Mouse (Mus musculus) hindbrain, embryonic 11.5 days (tissue): ENCODE data around the gene 4933424G06Rik. TPM values are rescaled to one million over a fixed set of nuclear protein-coding genes. Genes with fewer than 3 reads are reported as not detected.

ENCODE experiments used
- ATAC-seq: fragments of 200-750 bp; cut with Nextera tagmentation; 2 replicates; pipeline ENCODE4 v1.8.0; 2017; ENCODE audit warnings: mild to moderate bottlenecking, moderate TSS enrichment, moderate library complexity; ENCODE audit not compliant: low FRiP score
- DNase-seq: peaks from one replicate; pipeline ENCODE4 v3.0.0-alpha.2; 2015; ENCODE audit warnings: low spot score
- H3K27ac ChIP-seq: fragments of 300-500 bp; sonication (generic); 2 replicates; pipeline ENCODE4 v1.5.1; 2014; ENCODE audit warnings: mild to moderate bottlenecking, low read depth, low read length
- H3K27me3 ChIP-seq: fragments of 300-500 bp; sonication (generic); 2 replicates; pipeline ENCODE4 v1.6.1; 2014; ENCODE audit warnings: mild to moderate bottlenecking, low read length, moderate library complexity, mixed read lengths; ENCODE audit not compliant: control insufficient read depth, insufficient read depth
- H3K36me3 ChIP-seq: fragments of 300-500 bp; sonication (generic); 2 replicates; pipeline ENCODE4 v1.6.1; 2014; ENCODE audit warnings: mild to moderate bottlenecking, low read length, moderate library complexity, mixed read lengths; ENCODE audit not compliant: control insufficient read depth, insufficient read depth
- H3K4me1 ChIP-seq: fragments of 300-500 bp; sonication (generic); replicated peaks from 2 replicates; pipeline ENCODE4 v1.6.1; 2014; ENCODE audit warnings: low read length, mixed read lengths; ENCODE audit not compliant: control insufficient read depth, insufficient read depth
- H3K4me2 ChIP-seq: fragments of 300-500 bp; sonication (generic); replicated peaks from 2 replicates; pipeline ENCODE4 v1.6.1; 2014; ENCODE audit warnings: mild to moderate bottlenecking, low read depth, low read length
- H3K4me3 ChIP-seq: fragments of 300-500 bp; sonication (generic); 2 replicates; pipeline ENCODE4 v1.5.1; 2014; ENCODE audit warnings: low read depth, low read length
- H3K9ac ChIP-seq: fragments of 300-500 bp; sonication (generic); 2 replicates; pipeline ENCODE4 v1.6.1; 2014; ENCODE audit warnings: low read depth, low read length
- H3K9me3 ChIP-seq: fragments of 300-500 bp; sonication (generic); 2 replicates; pipeline ENCODE4 v1.6.1; 2016; ENCODE audit warnings: low read length; ENCODE audit not compliant: control insufficient read depth
- WGBS: fragments of 180-500 bp; shearing (Covaris S2); extraction: QIAGEN DNeasy Blood & Tissue Kit; methylation state at CpG from one replicate; pipeline ENCODE4 v1.1.7; 2014; 5-methylcytosine and 5-hydroxymethylcytosine counted together
- polyA plus RNA-seq: library from polyadenylated mRNA; unstranded; fragments of >200 nt; fragmentation: Nextera tagmentation; extraction: Ambion mirVana; gene quantifications from 2 replicates; pipeline ENCODE4 v1.2.1, GENCODE M21; 2014

4933424G06Rik gene
- polyA plus RNA-seq, 1 experiment from 2014 or later, result 0.19 TPM

GRCm38 (mm10) chr1:36796711-36797110 is 86.8 kb downstream of the 4933424G06Rik start:
- Histone ChIP-seq H3K4me2 (no peak overlapping the region), H3K36me3 (peaks cover 19% of the 10 kb centered on the region), H3K27ac (no peak overlapping the region), H3K9ac (no peak overlapping the region), H3K4me3 (no peak overlapping the region), H3K27me3 (no peaks in the 10 kb centered on the region), H3K9me3 (no peaks in the 10 kb centered on the region), H3K4me1 (no peaks in the 10 kb centered on the region)
- 90% methylated on average over 7 of the region's 7 CpGs for WGBS
- DNase-seq (no peak), ATAC-seq (no peak)

GRCm38 (mm10) chr1:36797481-36797880 is 87.5 kb downstream of the 4933424G06Rik start:
- Histone ChIP-seq H3K27ac (no peak overlapping the region), H3K4me3 (no peak overlapping the region), H3K9ac (no peak overlapping the region), H3K4me2 (no peak overlapping the region), H3K27me3 (no peaks in the 10 kb centered on the region), H3K36me3 (peaks cover 18% of the 10 kb centered on the region), H3K4me1 (no peaks in the 10 kb centered on the region), H3K9me3 (no peaks in the 10 kb centered on the region)
- no peak for DNase-seq
- ATAC-seq, result no peak
- WGBS, result 89% methylated on average over 10 of the region's 10 CpGs

DNA sequence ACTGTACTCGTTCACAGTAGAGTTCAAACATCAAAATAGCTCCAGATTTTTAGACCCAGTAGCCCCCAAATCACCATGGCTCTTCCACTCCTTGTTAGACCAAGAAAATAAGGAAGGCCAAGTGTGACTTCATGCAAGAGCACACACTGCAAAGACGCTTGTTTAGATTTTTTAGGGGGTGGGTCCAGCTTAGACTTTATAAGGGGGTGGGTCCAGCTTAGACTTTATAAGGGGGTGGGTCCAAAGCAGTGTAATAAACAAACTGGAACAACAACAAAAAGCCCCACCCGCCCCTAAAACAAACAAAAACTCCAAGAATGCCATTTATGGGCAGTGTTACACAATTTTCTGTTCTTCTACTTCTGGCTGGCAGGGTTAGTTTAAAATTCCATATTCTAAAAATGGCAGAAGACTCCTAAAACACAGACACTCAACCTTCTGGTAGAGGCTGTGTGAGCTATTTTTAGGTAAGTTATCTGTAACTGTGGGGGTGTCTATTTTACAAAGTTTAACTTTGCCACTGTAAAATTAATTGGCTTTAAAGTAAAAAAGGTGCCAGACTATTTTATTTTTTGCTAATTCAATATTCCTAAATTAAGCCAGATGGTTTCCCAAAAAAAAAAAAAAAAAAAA is 90.5 kb downstream of the 4933424G06Rik start:
- H3K36me3 ChIP-seq, result peaks cover 14% of the 10 kb centered on the region
- ATAC-seq, result no peak

DNA sequence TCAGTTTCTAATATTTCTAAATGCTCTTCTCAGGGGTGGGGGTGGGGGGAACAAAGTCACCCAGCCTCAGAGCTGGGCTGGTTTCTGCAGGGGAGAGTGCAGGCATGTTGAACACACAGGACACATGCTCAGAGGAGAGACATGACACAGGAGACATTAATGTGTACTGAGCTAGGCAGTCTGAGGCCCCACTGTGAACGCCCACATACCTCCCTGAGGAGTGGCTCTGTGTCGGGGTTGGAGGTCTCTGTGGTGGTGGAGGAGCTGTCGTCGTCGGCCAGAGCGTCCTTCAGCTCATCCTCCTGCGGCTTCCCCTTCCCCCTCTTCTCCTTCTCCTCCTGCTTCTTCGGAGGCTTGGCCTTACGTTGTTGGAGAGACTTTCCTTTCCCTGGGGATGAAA is 94.3 kb downstream of the 4933424G06Rik start:
- Histone ChIP-seq H3K4me2 (no peak overlapping the region), H3K36me3 (peaks cover 13% of the 10 kb centered on the region), H3K4me3 (no peak overlapping the region), H3K9ac (no peak overlapping the region), H3K27ac (no peak overlapping the region), H3K9me3 (no peaks in the 10 kb centered on the region), H3K27me3 (no peaks in the 10 kb centered on the region), H3K4me1 (no peaks in the 10 kb centered on the region)
- 86% methylated on average over 9 of the region's 9 CpGs for WGBS
- DNase-seq (no peak), ATAC-seq (no peak)

More for the DNA sequence above, 90.5 kb downstream of the 4933424G06Rik start:
- Histone ChIP-seq H3K4me3 (no peak overlapping the region), H3K9me3 (no peaks in the 10 kb centered on the region), H3K27me3 (no peaks in the 10 kb centered on the region), H3K27ac (no peak overlapping the region), H3K9ac (no peak overlapping the region), H3K4me2 (no peak overlapping the region), H3K4me1 (no peaks in the 10 kb centered on the region)
- WGBS, result 94% methylated on average over 3 of the region's 3 CpGs
- no peak for DNase-seq

- Histone ChIP-seq H3K4me3 (no peak overlapping the region), H3K36me3 (peaks cover 13% of the 10 kb centered on the region), H3K9ac (no peak overlapping the region), H3K27me3 (no peaks in the 10 kb centered on the region), H3K4me2 (no peak overlapping the region), H3K27ac (no peak overlapping the region), H3K4me1 (no peaks in the 10 kb centered on the region), H3K9me3 (no peaks in the 10 kb centered on the region)
- WGBS, result 99% methylated on average over 4 of the region's 4 CpGs
- no peak for DNase-seq
- ATAC-seq, result no peak
Observed at GRCm38 (mm10) chr1:36804833-36805232, 94.9 kb downstream of the 4933424G06Rik start.

DNA sequence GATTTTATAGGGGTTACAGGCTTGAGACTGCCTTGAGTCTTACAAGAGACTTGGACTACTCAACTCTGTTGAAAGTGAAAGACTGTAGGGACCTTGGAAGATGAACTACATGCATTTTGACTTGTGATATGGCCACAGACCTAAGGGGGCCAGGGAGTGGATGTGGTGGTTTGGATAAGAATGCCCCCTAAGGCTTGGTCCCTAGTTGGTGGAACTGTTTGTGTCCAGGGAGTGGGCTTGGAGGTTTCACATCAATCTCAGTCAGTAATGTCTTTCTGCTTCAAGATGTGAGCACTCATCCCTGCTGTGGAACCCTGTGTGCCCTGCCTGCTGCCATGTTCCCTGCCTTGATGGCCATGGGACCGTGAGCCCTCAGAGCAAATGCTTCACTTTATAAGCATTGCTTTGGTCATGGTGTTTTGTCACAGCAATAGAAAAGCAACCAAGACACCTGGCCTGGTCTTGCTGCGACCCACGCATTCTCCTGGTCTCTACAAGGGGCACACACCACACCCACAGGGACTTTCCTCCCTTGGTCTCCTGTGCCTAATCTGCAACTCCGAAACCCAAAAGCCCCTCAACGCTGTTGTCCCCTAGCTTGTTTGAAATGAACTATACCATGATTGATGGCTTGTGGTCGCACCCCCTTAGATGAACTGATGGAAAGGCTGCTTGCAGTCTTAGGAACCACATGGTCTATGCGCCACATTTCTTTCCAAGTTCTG is 96.4 kb downstream of the 4933424G06Rik start:
- Histone ChIP-seq H3K4me1 (no peaks in the 10 kb centered on the region), H3K27me3 (no peaks in the 10 kb centered on the region), H3K9ac (no peak overlapping the region), H3K9me3 (no peaks in the 10 kb centered on the region), H3K4me2 (no peak overlapping the region), H3K36me3 (peaks cover 19% of the 10 kb centered on the region), H3K27ac (no peak overlapping the region), H3K4me3 (no peak overlapping the region)
- ATAC-seq, result no peak
- WGBS, result 95% methylated on average over 7 of the region's 7 CpGs
- DNase-seq, result no peak

- Histone ChIP-seq H3K27me3 (no peaks in the 10 kb centered on the region), H3K4me2 (no peak overlapping the region), H3K27ac (no peak overlapping the region), H3K9me3 (no peaks in the 10 kb centered on the region), H3K4me3 (no peak overlapping the region), H3K36me3 (peaks cover 19% of the 10 kb centered on the region), H3K4me1 (no peaks in the 10 kb centered on the region), H3K9ac (no peak overlapping the region)
- ATAC-seq (no peak), DNase-seq (no peak)
- 100% methylated on average over 1 of the region's 1 CpGs for WGBS
Observed at GRCm38 (mm10) chr1:36807086-36807485, 97.1 kb downstream of the 4933424G06Rik start.
